Mouse (Mus musculus): ENCODE results near the gene Erbin. TPM values are rescaled to one million over a fixed set of nuclear protein-coding genes. Genes with fewer than 3 reads are reported as not detected.

The Erbin gene
- polyA plus RNA-seq, 1 experiment from 2014 or later = 19.5 TPM

DNA sequence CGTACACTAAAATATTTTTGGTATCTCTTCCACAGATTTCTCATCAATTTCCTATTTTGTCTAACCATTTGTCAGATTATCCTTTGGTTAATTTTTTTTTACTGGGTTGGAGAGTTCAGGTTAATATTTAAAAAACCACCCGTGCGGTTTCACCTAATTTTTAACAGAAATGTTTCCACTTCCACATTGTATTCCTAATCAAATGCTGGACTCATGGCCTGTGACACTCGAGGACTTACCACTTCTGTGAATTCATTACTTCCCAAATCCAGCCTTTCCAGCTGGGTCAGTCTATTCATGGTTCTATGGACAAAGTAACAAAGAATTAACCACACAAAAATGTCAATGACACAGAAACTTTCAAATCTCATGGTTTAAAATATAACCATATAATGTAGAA lies 58.3 kb downstream of the Erbin start:
- Histone ChIP-seq H3K4me1 (ENCODE audit: control insufficient read depth, insufficient read depth, low read length) (no peaks in the 10 kb centered on the region), H3K9me3 (replicated peaks; ENCODE audit: control insufficient read depth, low read length) (no peaks in the 10 kb centered on the region), H3K4me2 (no peak overlapping the region), H3K27me3 (ENCODE audit: control insufficient read depth, insufficient read depth, low read length) (no peaks in the 10 kb centered on the region), H3K4me3 (ENCODE audit: low read depth, low read length) (no peak overlapping the region), H3K36me3 (ENCODE audit: control insufficient read depth, insufficient read depth, low read length) (0 out of 2 replicates have a peak, but pooled peaks cover 2% of the 10 kb centered on the region), H3K27ac (ENCODE audit: low read depth, low read length) (no peak overlapping the region), H3K9ac (ENCODE audit: low read depth, low read length) (no peak overlapping the region)
- no peak for ATAC-seq (replicated peaks; ENCODE audit: insufficient number of reproducible peaks, low FRiP score, low TSS enrichment)
- 83% methylated on average over 4 of the region's 4 CpGs for WGBS (ENCODE audit: insufficient replicate concordance)

DNA sequence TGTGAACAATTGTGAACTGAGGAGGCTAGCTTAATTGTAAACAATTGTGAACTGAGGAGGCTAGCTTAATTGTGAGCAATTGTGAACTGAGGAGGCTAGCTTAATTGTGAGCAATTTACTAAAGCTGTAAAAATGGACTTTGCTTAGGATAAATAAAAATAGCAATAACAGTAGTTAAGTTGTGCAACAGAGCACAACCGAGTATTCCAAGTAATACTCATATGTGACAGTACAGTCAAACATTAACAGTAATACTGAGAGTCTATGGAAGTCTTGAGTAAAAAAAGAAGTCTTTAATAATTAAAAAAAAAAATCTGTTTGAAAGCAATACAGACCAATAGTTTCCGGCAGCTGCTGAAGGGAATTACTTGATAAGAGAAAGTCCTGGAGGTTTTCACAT lies 61.3 kb downstream of the Erbin start:
- WGBS (ENCODE audit: insufficient replicate concordance) = 75% methylated on average over 2 of the region's 2 CpGs
- H3K4me3 ChIP-seq (ENCODE audit: low read depth, low read length) = no peak overlapping the region
- H3K4me2 ChIP-seq = no peak overlapping the region
- H3K27me3 ChIP-seq (ENCODE audit: control insufficient read depth, insufficient read depth, low read length) = no peaks in the 10 kb centered on the region
- H3K9me3 ChIP-seq (replicated peaks; ENCODE audit: control insufficient read depth, low read length) = no peaks in the 10 kb centered on the region
- no peak for ATAC-seq (replicated peaks; ENCODE audit: insufficient number of reproducible peaks, low FRiP score, low TSS enrichment)
- no peak overlapping the region for H3K27ac ChIP-seq (ENCODE audit: low read depth, low read length)
- H3K4me1 ChIP-seq (ENCODE audit: control insufficient read depth, insufficient read depth, low read length) = no peaks in the 10 kb centered on the region
- no peak overlapping the region for H3K9ac ChIP-seq (ENCODE audit: low read depth, low read length)
- peaks cover 9% of the 10 kb centered on the region; the same call in 1 of the 2 replicates for H3K36me3 ChIP-seq (ENCODE audit: control insufficient read depth, insufficient read depth, low read length)

GRCm38 (mm10) chr13:103847614-103848013 lies 72.7 kb downstream of the Erbin start:
- Histone ChIP-seq H3K9ac (ENCODE audit: low read depth, low read length) (no peak overlapping the region), H3K27me3 (ENCODE audit: control insufficient read depth, insufficient read depth, low read length) (no peaks in the 10 kb centered on the region), H3K4me2 (no peak overlapping the region), H3K4me1 (ENCODE audit: control insufficient read depth, insufficient read depth, low read length) (no peaks in the 10 kb centered on the region), H3K27ac (ENCODE audit: low read depth, low read length) (no peak overlapping the region), H3K9me3 (replicated peaks; ENCODE audit: control insufficient read depth, low read length) (no peaks in the 10 kb centered on the region), H3K4me3 (ENCODE audit: low read depth, low read length) (no peak overlapping the region), H3K36me3 (ENCODE audit: control insufficient read depth, insufficient read depth, low read length) (peaks cover 4% of the 10 kb centered on the region)
- ATAC-seq (replicated peaks; ENCODE audit: insufficient number of reproducible peaks, low FRiP score, low TSS enrichment) = no peak
- 84% methylated on average over 2 of the region's 2 CpGs for WGBS (ENCODE audit: insufficient replicate concordance)

GRCm38 (mm10) chr13:103841287-103842201 lies 78.8 kb downstream of the Erbin start:
- H3K4me3 ChIP-seq (ENCODE audit: low read depth, low read length) = no peak overlapping the region
- ATAC-seq (replicated peaks; ENCODE audit: insufficient number of reproducible peaks, low FRiP score, low TSS enrichment) = no peak
- H3K36me3 ChIP-seq (ENCODE audit: control insufficient read depth, insufficient read depth, low read length) = peaks cover 16% of the 10 kb centered on the region
- H3K9ac ChIP-seq (ENCODE audit: low read depth, low read length) = no peak overlapping the region
- no peaks in the 10 kb centered on the region for H3K4me1 ChIP-seq (ENCODE audit: control insufficient read depth, insufficient read depth, low read length)
- H3K27ac ChIP-seq (ENCODE audit: low read depth, low read length) = no peak overlapping the region
- H3K9me3 ChIP-seq (replicated peaks; ENCODE audit: control insufficient read depth, low read length) = no peaks in the 10 kb centered on the region
- 87% methylated on average over 5 of the region's 5 CpGs for WGBS (ENCODE audit: insufficient replicate concordance)
- H3K4me2 ChIP-seq = no peak overlapping the region
- H3K27me3 ChIP-seq (ENCODE audit: control insufficient read depth, insufficient read depth, low read length) = no peaks in the 10 kb centered on the region

DNA sequence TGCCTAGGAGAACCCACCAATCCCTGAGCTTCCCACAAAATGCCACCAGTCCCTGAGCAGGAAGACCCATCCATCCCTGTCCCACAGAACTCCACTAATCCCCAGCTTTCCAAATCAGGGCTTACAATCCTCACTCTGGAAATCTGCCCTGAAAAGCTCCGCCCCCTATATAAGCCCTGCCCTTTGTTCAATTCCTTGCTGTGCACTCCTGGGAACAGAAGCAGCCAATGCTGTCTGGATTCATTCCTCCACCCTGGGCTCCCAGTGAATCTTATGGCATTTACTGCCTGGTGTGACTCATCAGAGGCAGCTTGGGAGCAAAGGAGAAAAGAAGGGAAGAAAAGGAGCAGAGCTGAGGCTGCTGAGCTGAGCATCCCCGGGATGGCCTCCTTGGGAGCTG lies 81.7 kb downstream of the Erbin start:
- Histone ChIP-seq H3K27ac (ENCODE audit: low read depth, low read length) (no peak overlapping the region), H3K4me2 (no peak overlapping the region), H3K9ac (ENCODE audit: low read depth, low read length) (no peak overlapping the region), H3K36me3 (ENCODE audit: control insufficient read depth, insufficient read depth, low read length) (peaks cover 18% of the 10 kb centered on the region), H3K4me3 (ENCODE audit: low read depth, low read length) (no peak overlapping the region), H3K9me3 (replicated peaks; ENCODE audit: control insufficient read depth, low read length) (no peaks in the 10 kb centered on the region), H3K4me1 (ENCODE audit: control insufficient read depth, insufficient read depth, low read length) (no peaks in the 10 kb centered on the region), H3K27me3 (ENCODE audit: control insufficient read depth, insufficient read depth, low read length) (no peaks in the 10 kb centered on the region)
- WGBS (ENCODE audit: insufficient replicate concordance) = 69% methylated on average over 2 of the region's 2 CpGs
- no peak for ATAC-seq (replicated peaks; ENCODE audit: insufficient number of reproducible peaks, low FRiP score, low TSS enrichment)

DNA sequence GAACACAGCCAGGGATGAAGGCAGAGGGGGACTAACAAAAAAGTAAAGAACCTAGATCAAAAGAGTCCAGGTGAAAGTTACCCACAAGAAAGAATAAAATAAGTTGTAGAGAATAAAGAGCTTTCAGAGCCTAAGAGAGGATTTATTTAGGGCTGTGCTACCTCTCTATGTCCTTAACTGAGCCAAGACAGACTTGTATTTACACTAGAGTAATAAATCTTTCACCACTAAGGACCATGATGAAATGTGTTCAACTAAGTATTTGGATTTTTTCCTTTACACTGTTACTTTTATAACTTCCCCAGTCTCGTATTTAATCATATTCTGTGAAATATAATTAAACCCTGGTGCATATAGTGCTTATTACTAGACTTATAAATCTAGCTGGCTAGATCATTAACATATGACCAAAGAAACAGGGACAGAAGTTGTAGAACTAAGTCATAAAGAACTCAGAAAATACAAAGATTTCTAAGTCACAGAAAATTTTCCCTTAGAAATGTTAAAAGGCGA lies 90.6 kb downstream of the Erbin start:
- H3K4me3 ChIP-seq (ENCODE audit: low read depth, low read length) = no peak overlapping the region
- no peaks in the 10 kb centered on the region for H3K4me1 ChIP-seq (ENCODE audit: control insufficient read depth, insufficient read depth, low read length)
- no peak overlapping the region for H3K9ac ChIP-seq (ENCODE audit: low read depth, low read length)
- H3K27me3 ChIP-seq (ENCODE audit: control insufficient read depth, insufficient read depth, low read length) = no peaks in the 10 kb centered on the region
- no peaks in the 10 kb centered on the region for H3K9me3 ChIP-seq (replicated peaks; ENCODE audit: control insufficient read depth, low read length)
- no peak for ATAC-seq (replicated peaks; ENCODE audit: insufficient number of reproducible peaks, low FRiP score, low TSS enrichment)
- H3K36me3 ChIP-seq (ENCODE audit: control insufficient read depth, insufficient read depth, low read length) = peaks cover 5% of the 10 kb centered on the region; the same call in 1 of the 2 replicates
- no peak overlapping the region for H3K27ac ChIP-seq (ENCODE audit: low read depth, low read length)
- WGBS (ENCODE audit: insufficient replicate concordance) = 91% methylated on average over 2 of the region's 2 CpGs
- no peak overlapping the region for H3K4me2 ChIP-seq

DNA sequence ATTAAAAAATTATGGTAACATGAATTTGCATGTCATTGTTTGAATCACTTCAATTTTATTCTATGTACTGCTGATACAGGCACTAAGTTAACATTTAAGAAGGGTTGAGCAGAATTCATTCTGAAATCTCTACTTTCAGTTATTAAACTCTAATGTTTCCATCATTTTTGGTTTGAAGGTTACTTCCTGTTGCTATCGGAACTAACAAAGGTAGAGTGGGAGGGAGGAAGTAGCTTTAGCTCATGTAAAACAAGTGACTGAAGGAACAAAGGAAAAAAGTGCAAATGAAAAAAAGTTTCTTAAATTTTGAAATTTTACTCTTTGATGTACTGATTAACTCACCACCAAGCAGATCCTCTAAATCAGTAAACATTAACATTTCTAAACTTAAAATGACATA lies 98.0 kb downstream of the Erbin start:
- Histone ChIP-seq H3K9ac (ENCODE audit: low read depth, low read length) (no peak overlapping the region), H3K4me3 (ENCODE audit: low read depth, low read length) (no peak overlapping the region), H3K4me2 (no peak overlapping the region), H3K36me3 (ENCODE audit: control insufficient read depth, insufficient read depth, low read length) (peaks cover 2% of the 10 kb centered on the region; the same call in 1 of the 2 replicates), H3K4me1 (ENCODE audit: control insufficient read depth, insufficient read depth, low read length) (peaks cover 4% of the 10 kb centered on the region), H3K27me3 (ENCODE audit: control insufficient read depth, insufficient read depth, low read length) (no peaks in the 10 kb centered on the region), H3K9me3 (replicated peaks; ENCODE audit: control insufficient read depth, low read length) (no peaks in the 10 kb centered on the region), H3K27ac (ENCODE audit: low read depth, low read length) (no peak overlapping the region)
- 91% methylated on average over 1 of the region's 1 CpGs for WGBS (ENCODE audit: insufficient replicate concordance)
- ATAC-seq (replicated peaks; ENCODE audit: insufficient number of reproducible peaks, low FRiP score, low TSS enrichment) = no peak

GRCm38 (mm10) chr13:103819377-103819776 lies 100.9 kb downstream of the Erbin start:
- WGBS (ENCODE audit: insufficient replicate concordance) = 39% methylated on average over 5 of the region's 5 CpGs
- no peak overlapping the region for H3K27ac ChIP-seq (ENCODE audit: low read depth, low read length)

More at GRCm38 (mm10) chr13:103819377-103819776, 100.9 kb downstream of the Erbin start:
- Histone ChIP-seq H3K4me3 (ENCODE audit: low read depth, low read length) (no peak overlapping the region), H3K4me1 (ENCODE audit: control insufficient read depth, insufficient read depth, low read length) (peaks cover 4% of the 10 kb centered on the region), H3K4me2 (no peak overlapping the region), H3K36me3 (ENCODE audit: control insufficient read depth, insufficient read depth, low read length) (0 out of 2 replicates have a peak, but pooled peaks cover 3% of the 10 kb centered on the region), H3K9me3 (replicated peaks; ENCODE audit: control insufficient read depth, low read length) (no peaks in the 10 kb centered on the region), H3K27me3 (ENCODE audit: control insufficient read depth, insufficient read depth, low read length) (no peaks in the 10 kb centered on the region), H3K9ac (ENCODE audit: low read depth, low read length) (no peak overlapping the region)
- ATAC-seq (replicated peaks; ENCODE audit: insufficient number of reproducible peaks, low FRiP score, low TSS enrichment) = no peak
